Mouse (Mus musculus) neural tube, embryonic 10.5 days (tissue): ENCODE measurements at regions not wholly inside any gene's neighbourhood (a gene's known extent, or its start where the extent isn't known, plus 50 kb on each side); places are given as distances from the start of the nearest gene placed in this dataset.

Source experiments
- DNase-seq: peaks from one replicate; pipeline ENCODE4 v3.0.0-alpha.2; 2017; ENCODE audit warnings: low spot score; ENCODE audit errors: extremely low spot score

DNA sequence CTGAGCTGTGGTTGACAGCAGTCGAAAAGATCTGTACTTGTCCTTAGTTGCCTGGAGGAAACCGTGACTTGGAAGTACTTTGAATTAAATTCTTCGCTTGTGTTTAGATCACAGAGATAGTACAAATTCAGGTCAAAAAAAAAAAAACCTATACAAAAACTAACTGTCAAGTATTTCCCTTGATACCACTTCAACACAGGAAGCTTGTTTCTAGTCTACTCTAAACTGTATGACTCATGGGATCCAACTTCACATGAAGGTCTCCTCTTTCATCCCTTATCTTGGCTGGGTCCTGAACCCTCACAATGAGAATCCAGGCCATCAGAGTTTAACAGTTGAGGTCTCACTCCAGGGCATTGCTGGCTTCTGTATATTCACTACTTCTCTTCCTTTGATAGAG, 54.8 kb downstream of the Tmem30b start:
- no peak for DNase-seq

GRCm38 (mm10) chr12:73482858-73483257, 63.3 kb downstream of the Tmem30b start:
- DNase-seq, result no peak

DNA sequence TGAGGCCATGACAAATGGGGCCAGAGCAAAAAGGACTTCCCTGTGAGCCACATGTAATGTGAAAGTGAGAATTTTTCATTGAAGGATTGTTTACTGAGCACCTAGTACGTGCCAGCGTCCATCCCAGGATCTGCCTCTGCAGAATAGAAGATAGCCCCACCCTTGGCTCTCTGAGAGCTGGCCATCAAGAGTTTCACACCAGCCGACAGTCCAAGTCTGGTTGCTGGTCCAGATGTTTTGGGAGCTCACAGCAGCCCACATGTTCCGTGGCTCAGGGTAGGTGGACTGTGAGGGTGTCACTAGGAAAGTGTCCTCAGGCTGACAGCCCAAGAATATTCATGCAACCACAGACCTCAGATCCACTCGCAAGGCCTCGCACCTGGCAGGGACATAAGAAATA, 63.9 kb downstream of the Tmem30b start:
- DNase-seq, result no peak

- no peak for DNase-seq
Measured at GRCm38 (mm10) chr12:73481705-73482104, 64.5 kb downstream of the Tmem30b start.

- no peak for DNase-seq
Measured at GRCm38 (mm10) chr12:73481165-73481564, 65.0 kb downstream of the Tmem30b start.

GRCm38 (mm10) chr12:73480610-73480971, 65.6 kb downstream of the Tmem30b start:
- no peak for DNase-seq

DNA sequence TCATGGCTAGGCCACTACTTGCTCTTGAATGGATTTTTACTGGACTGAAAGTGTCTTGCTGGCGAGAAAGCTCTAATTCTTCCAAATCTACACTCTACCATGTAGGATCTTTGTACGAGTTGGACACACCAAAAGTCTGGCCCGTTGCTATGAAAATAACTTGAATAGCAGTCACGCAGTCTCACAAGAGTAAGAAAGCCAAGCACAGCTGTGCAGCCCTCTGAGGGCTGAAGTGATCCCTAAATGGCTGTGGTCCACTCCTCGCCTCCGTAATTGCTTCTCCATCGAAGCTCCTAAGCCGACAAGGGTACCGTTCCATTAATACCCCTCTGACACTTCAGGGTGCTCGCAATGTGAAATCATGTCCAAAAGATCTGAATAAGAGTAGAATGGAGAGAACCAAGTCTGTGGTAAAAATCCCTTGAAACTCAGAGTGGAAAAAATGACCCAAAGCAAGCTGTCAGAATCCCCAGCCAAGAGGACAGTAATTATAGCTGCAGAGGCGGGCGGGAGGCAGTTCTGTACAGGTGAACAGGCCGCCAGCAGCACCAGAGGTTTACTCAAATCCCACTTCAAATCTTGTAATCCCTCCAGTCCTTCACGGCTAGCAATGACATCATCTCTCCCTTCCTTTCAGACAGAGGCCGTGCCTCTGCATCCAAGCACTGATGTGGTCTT, 66.1 kb downstream of the Tmem30b start:
- no peak for DNase-seq

GRCm38 (mm10) chr12:73478641-73479040, 67.6 kb downstream of the Tmem30b start:
- DNase-seq, result no peak

DNA sequence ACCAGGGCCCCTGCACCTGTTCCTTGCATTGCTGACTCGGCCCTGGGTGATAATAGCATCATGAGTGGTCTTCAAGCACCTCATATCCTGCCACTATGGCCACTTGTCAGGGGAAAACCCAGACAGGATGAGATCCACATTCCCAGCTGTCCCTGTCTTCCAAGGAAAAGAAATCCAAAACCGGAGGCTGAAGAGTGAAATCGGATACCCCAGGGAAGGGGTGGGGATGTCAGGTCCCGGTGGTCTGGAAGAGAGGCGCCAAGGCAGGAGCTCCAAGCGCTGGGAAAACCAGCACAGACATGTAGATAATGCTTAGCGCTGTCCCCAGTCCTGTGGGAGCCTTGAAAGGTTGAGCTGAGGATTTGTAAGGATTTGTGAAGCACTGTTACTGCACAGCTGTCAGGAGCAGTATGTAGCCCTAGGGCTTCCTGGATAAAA, 69.8 kb downstream of the Tmem30b start:
- peak; percentile 20 for DNase-seq

DNA sequence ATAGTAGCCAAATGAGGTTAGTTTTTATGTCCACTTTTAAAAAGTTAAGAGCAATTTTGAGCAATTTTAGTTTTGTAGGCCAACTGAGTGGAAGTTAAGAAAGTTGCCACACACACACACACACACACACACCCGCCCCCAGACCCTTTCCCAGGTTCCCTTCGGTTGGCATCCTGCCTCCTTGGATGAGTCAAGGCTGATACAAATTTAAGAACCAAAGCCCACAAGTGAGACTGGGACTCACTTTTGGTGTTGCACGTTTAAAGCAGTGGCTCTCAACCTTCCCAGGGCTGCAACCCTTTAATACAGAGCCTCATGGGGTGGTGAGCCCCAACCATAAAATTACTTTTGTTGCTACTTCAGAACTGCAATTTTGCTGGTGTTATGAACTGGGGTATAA, 70.4 kb downstream of the Tmem30b start:
- no peak for DNase-seq

- no peak for DNase-seq
Measured at GRCm38 (mm10) chr12:73475020-73475419, 71.2 kb downstream of the Tmem30b start.

- DNase-seq, result no peak
Measured at GRCm38 (mm10) chr12:73473111-73473510, 73.1 kb downstream of the Tmem30b start.

- DNase-seq, result no peak
Measured at GRCm38 (mm10) chr12:73471966-73472365, 74.2 kb downstream of the Tmem30b start.

GRCm38 (mm10) chr12:73466484-73466883, 79.7 kb downstream of the Tmem30b start:
- no peak for DNase-seq

DNA sequence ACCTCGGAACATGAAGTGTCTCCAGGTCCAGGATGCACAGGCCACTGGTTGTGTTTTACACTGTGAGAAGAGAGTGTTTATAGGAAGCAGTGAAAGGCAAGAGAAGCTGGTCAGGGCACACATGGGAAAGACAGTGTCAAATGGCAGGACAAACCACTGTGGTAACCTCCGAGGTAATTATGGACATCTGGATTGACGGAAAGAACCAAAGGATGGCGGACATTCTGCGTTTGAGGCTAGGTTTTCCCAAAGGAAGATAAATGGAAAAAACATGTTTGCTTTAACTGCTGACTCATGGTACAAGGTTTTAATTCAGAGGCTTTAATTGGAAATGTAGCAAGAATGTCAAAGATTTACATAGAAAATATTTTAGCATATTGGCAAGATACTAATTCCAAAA, 80.2 kb downstream of the Tmem30b start:
- DNase-seq, result no peak

GRCm38 (mm10) chr12:73464311-73464710, 81.9 kb downstream of the Tmem30b start:
- no peak for DNase-seq

- DNase-seq, result peak; percentile 39
Measured at GRCm38 (mm10) chr12:73462091-73462490, 84.1 kb downstream of the Tmem30b start.

- DNase-seq, result no peak
Measured at GRCm38 (mm10) chr12:73460291-73460761, 85.9 kb downstream of the Tmem30b start.

- DNase-seq, result no peak
Measured at GRCm38 (mm10) chr12:73451257-73451656, 94.9 kb downstream of the Tmem30b start.

- DNase-seq, result no peak
Measured at GRCm38 (mm10) chr12:73450541-73450940, 95.7 kb downstream of the Tmem30b start.

GRCm38 (mm10) chr12:73449911-73450520, 96.2 kb downstream of the Tmem30b start:
- no peak for DNase-seq

- no peak for DNase-seq
Measured at GRCm38 (mm10) chr12:73449069-73449468, 97.1 kb downstream of the Tmem30b start.

- DNase-seq, result no peak
Measured at GRCm38 (mm10) chr12:73448388-73448965, 97.7 kb downstream of the Tmem30b start.
